Mouse (Mus musculus) cerebellum, adult 2 months (tissue): Measurements from ENCODE around the gene Defb47. TPM values are rescaled to one million over a fixed set of nuclear protein-coding genes. Genes with fewer than 3 reads are reported as not detected.

ENCODE experiments used
- DNase-seq, 2 experiments: peaks; one replicate each; pipeline ENCODE4 v3.0.0; 2021
- H3K27ac ChIP-seq: fragments of 200-500 bp; 2 replicates; pipeline ENCODE4 v1.5.1; 2012; ENCODE audit warnings: low read length, control low read depth, inconsistent platforms; ENCODE audit not compliant: insufficient read depth
- H3K27me3 ChIP-seq: fragments of 200-500 bp; 2 replicates; pipeline ENCODE4 v1.6.1; 2012; ENCODE audit warnings: inconsistent platforms, mild to moderate bottlenecking, low read length, moderate library complexity; ENCODE audit not compliant: control insufficient read depth, insufficient read depth
- H3K4me1 ChIP-seq: fragments of 200-500 bp; 2 replicates; pipeline ENCODE4 v1.6.1; 2011; ENCODE audit warnings: low read length; ENCODE audit not compliant: control insufficient read depth, insufficient read depth
- H3K4me3 ChIP-seq: fragments of 200-500 bp; replicated peaks from 2 replicates; pipeline ENCODE3; 2011; ENCODE audit warnings: mild to moderate bottlenecking, low read depth, low read length, control low read depth; ENCODE audit not compliant: insufficient read depth
- CTCF ChIP-seq: fragments of 200-500 bp; IDR thresholded peaks from 2 replicates; pipeline ENCODE4 v1.5.1; 2011; ENCODE audit warnings: low read depth, mild to moderate bottlenecking, control low read depth, low read length, moderate library complexity, borderline replicate concordance; ENCODE audit not compliant: insufficient read depth
- POLR2A ChIP-seq: fragments of 200-500 bp; IDR thresholded peaks from 2 replicates; pipeline ENCODE4 v1.6.1; 2011; ENCODE audit warnings: low read length, control low read depth, borderline replicate concordance; ENCODE audit not compliant: insufficient read depth
- WGBS: fragments of 180-500 bp; shearing (Covaris S2); methylation state at CpG from one replicate; pipeline ENCODE4 v1.1.7; 2018; 5-methylcytosine and 5-hydroxymethylcytosine counted together
- polyA plus RNA-seq: library from polyadenylated mRNA; depleted of rRNA; stranded (reverse); fragments of >200 nt; gene quantifications from 2 replicates; pipeline ENCODE4 v1.2.3, GENCODE M21; 2012; rRNA removed

The Defb47 gene
- polyA plus RNA-seq = 1.4 and 2.6 TPM in 2 replicates

GRCm38 (mm10) chr14:62997777-62998176, at the start of gene Defb47:
Defb47 (plus strand) TSS chr14:62998077.
- 57% methylated on average over 8 of the region's 8 CpGs for WGBS
- Histone ChIP-seq H3K4me3 (no peak within 1 kb of the TSS), H3K27me3 (no peaks in the 10 kb centered on the region), H3K4me1 (no peaks in the 10 kb centered on the region), H3K27ac (no peak within 1 kb of the TSS)
- no peak for DNase-seq
- TF ChIP-seq POLR2A (no peak), CTCF (no peak)

- no peak overlapping the region for H3K4me3 ChIP-seq
- TF ChIP-seq CTCF (no peak), POLR2A (no peak)
- no peak overlapping the region for H3K27ac ChIP-seq
- H3K27me3 ChIP-seq = no peaks in the 10 kb centered on the region
- no peaks in the 10 kb centered on the region for H3K4me1 ChIP-seq
- DNase-seq = no peak
- WGBS = 82% methylated on average over 9 of the region's 9 CpGs
These were observed 41.8 kb upstream of the Defb47 start for GRCm38 (mm10) chr14:62956091-62956490.

GRCm38 (mm10) chr14:62963632-62964031, 34.2 kb upstream of the Defb47 start:
- H3K27me3 ChIP-seq = no peaks in the 10 kb centered on the region
- WGBS = 83% methylated on average over 4 of the region's 4 CpGs
- DNase-seq = no peak
- H3K4me3 ChIP-seq = no peak overlapping the region
- no peak for TF ChIP-seq CTCF
- no peak for TF ChIP-seq POLR2A
- peaks cover 10% of the 10 kb centered on the region for H3K4me1 ChIP-seq
- H3K27ac ChIP-seq = no peak overlapping the region

- no peak overlapping the region for H3K4me3 ChIP-seq
- TF ChIP-seq POLR2A (no peak), CTCF (peak; percentile 73)
- H3K27me3 ChIP-seq = no peaks in the 10 kb centered on the region
- H3K27ac ChIP-seq = no peak overlapping the region
- DNase-seq = peak; percentile 14 to 23
- WGBS = 49% methylated on average over 5 of the region's 5 CpGs
- peaks cover 10% of the 10 kb centered on the region for H3K4me1 ChIP-seq
These were observed 32.5 kb upstream of the Defb47 start for GRCm38 (mm10) chr14:62965342-62965741.

GRCm38 (mm10) chr14:62965811-62966520, 31.9 kb upstream of the Defb47 start:
- TF ChIP-seq POLR2A (no peak), CTCF (no peak)
- H3K27me3 ChIP-seq = no peaks in the 10 kb centered on the region
- H3K27ac ChIP-seq = no peak overlapping the region
- peaks cover 10% of the 10 kb centered on the region for H3K4me1 ChIP-seq
- H3K4me3 ChIP-seq = no peak overlapping the region
- no peak for DNase-seq
- WGBS = 30% methylated on average over 15 of the region's 15 CpGs

GRCm38 (mm10) chr14:62975046-62975445, 22.8 kb upstream of the Defb47 start:
- Histone ChIP-seq H3K27ac (no peak overlapping the region), H3K27me3 (no peaks in the 10 kb centered on the region), H3K4me1 (no peaks in the 10 kb centered on the region), H3K4me3 (no peak overlapping the region)
- 10% methylated on average over 5 of the region's 5 CpGs for WGBS
- peak; percentile 31 to 61 for DNase-seq
- TF ChIP-seq CTCF (peak; percentile 49; the same call in 1 of the 2 replicates), POLR2A (no peak)

GRCm38 (mm10) chr14:62979815-62980214, 18.1 kb upstream of the Defb47 start:
- Histone ChIP-seq H3K27ac (no peak overlapping the region), H3K27me3 (no peaks in the 10 kb centered on the region), H3K4me1 (no peaks in the 10 kb centered on the region), H3K4me3 (no peak overlapping the region)
- DNase-seq = no peak
- TF ChIP-seq POLR2A = no peak
- WGBS = 76% methylated on average over 1 of the region's 1 CpGs

GRCm38 (mm10) chr14:62984410-62984809, 13.5 kb upstream of the Defb47 start, which contains the start of gene Defb48:
Defb48 (minus strand) TSS chr14:62984510.
- no peak within 1 kb of the TSS for H3K4me3 ChIP-seq
- no peaks in the 10 kb centered on the region for H3K4me1 ChIP-seq
- TF ChIP-seq CTCF = no peak
- TF ChIP-seq POLR2A = no peak
- no peak within 1 kb of the TSS for H3K27ac ChIP-seq
- no peak for DNase-seq
- H3K27me3 ChIP-seq = no peaks in the 10 kb centered on the region
- WGBS = 60% methylated on average over 1 of the region's 1 CpGs

GRCm38 (mm10) chr14:62991271-62991670, 6.6 kb upstream of the Defb47 start:
- H3K27ac ChIP-seq = no peak overlapping the region
- TF ChIP-seq CTCF (no peak), POLR2A (no peak)
- H3K4me1 ChIP-seq = no peaks in the 10 kb centered on the region
- 89% methylated on average over 3 of the region's 3 CpGs for WGBS
- no peaks in the 10 kb centered on the region for H3K27me3 ChIP-seq
- no peak for DNase-seq
- H3K4me3 ChIP-seq = no peak overlapping the region
